Mouse (Mus musculus) hindbrain, embryonic 14.5 days (tissue): ENCODE measurements at regions not wholly inside any gene's neighbourhood (a gene's known extent, or its start where the extent isn't known, plus 50 kb on each side); places are given as distances from the start of the nearest gene placed in this dataset.

ENCODE experiments used
- ATAC-seq: fragments of 200-750 bp; cut with Nextera tagmentation; 2 replicates; pipeline ENCODE4 v1.8.0; 2017; ENCODE audit warnings: moderate number of reproducible peaks, mild to moderate bottlenecking, moderate TSS enrichment, moderate library complexity; ENCODE audit not compliant: low FRiP score
- DNase-seq: peaks from one replicate; pipeline ENCODE4 v3.0.0-alpha.2; 2015; ENCODE audit warnings: low spot score
- H3K27ac ChIP-seq: fragments of 300-500 bp; sonication (generic); 2 replicates; pipeline ENCODE4 v1.5.1; 2014; ENCODE audit warnings: mild to moderate bottlenecking, moderate library complexity
- H3K27me3 ChIP-seq: fragments of 300-500 bp; sonication (generic); 2 replicates; pipeline ENCODE4 v1.6.1; 2014; ENCODE audit warnings: mild to moderate bottlenecking, low read length, mixed read lengths; ENCODE audit not compliant: control insufficient read depth, insufficient read depth
- H3K36me3 ChIP-seq: fragments of 300-500 bp; sonication (generic); replicated peaks from 2 replicates; pipeline ENCODE4 v1.6.1; 2014; ENCODE audit not compliant: control insufficient read depth, insufficient read depth
- H3K4me1 ChIP-seq: fragments of 300-500 bp; sonication (generic); replicated peaks from 2 replicates; pipeline ENCODE4 v1.6.1; 2014; ENCODE audit warnings: antibody characterized with exemption, low read length, mixed read lengths; ENCODE audit not compliant: control insufficient read depth, insufficient read depth
- H3K4me2 ChIP-seq: fragments of 300-500 bp; sonication (generic); replicated peaks from 2 replicates; pipeline ENCODE4 v1.6.1; 2014; ENCODE audit warnings: mild to moderate bottlenecking, moderate library complexity
- H3K4me3 ChIP-seq: fragments of 300-500 bp; sonication (generic); replicated peaks from 2 replicates; pipeline ENCODE4 v1.5.1; 2014; ENCODE audit warnings: mild to moderate bottlenecking, low read length
- H3K9ac ChIP-seq: fragments of 300-500 bp; sonication (generic); 2 replicates; pipeline ENCODE4 v1.6.1; 2014
- H3K9me3 ChIP-seq: fragments of 300-500 bp; sonication (generic); 2 replicates; pipeline ENCODE4 v1.6.1; 2016; ENCODE audit warnings: low read length; ENCODE audit not compliant: control insufficient read depth
- WGBS: fragments of 180-500 bp; shearing (Covaris S2); extraction: QIAGEN DNeasy Blood & Tissue Kit; methylation state at CpG from one replicate; pipeline ENCODE4 v1.1.7; 2014; 5-methylcytosine and 5-hydroxymethylcytosine counted together

DNA sequence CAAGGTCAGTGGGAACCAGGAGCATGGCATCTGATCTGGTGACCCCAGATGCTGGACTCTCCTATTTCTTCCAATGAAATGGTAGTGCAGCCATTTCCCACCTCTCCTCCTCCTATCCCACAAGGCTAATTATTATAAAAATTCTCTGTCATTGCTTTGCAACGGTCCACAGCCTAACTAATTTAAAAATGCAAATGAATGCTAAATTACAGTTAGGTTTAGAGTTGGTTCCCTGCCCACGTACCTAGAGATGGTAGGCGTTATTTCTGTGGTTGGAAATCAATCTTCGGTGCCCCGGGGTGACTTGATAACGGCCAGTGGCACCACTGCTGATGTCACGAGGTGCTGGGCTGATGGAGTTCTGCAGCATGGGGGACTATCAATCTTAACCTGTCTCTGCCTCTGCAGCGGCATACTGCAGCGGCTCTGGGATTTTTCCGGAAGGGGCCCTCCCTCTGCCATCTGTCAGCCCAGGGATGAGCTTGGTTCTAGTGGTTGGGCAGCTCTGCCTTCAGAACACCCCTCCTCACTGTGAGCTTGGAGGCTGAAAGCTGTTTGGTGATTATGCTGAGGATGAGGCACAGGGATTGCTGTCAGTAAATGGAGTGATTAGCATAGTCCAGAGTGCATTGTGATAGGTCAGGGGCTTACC is 66.5 kb downstream of the Nmur2 start:
- H3K9me3 ChIP-seq: no peaks in the 10 kb centered on the region
- 39% methylated on average over 10 of the region's 10 CpGs for WGBS
- 0 out of 2 replicates have a peak overlapping the region, but pooled peaks have one; percentile 6 for H3K4me2 ChIP-seq
- DNase-seq (peak; percentile 54), ATAC-seq (peak; percentile 77; the same call in 1 of the 2 replicates)
- no peak overlapping the region for H3K9ac ChIP-seq
- no peak overlapping the region for H3K4me3 ChIP-seq
- no peaks in the 10 kb centered on the region for H3K36me3 ChIP-seq
- H3K27ac ChIP-seq: peak overlapping the region; percentile 30
- no peaks in the 10 kb centered on the region for H3K27me3 ChIP-seq
- H3K4me1 ChIP-seq: peaks cover 6% of the 10 kb centered on the region; the same call in 1 of the 2 replicates

DNA sequence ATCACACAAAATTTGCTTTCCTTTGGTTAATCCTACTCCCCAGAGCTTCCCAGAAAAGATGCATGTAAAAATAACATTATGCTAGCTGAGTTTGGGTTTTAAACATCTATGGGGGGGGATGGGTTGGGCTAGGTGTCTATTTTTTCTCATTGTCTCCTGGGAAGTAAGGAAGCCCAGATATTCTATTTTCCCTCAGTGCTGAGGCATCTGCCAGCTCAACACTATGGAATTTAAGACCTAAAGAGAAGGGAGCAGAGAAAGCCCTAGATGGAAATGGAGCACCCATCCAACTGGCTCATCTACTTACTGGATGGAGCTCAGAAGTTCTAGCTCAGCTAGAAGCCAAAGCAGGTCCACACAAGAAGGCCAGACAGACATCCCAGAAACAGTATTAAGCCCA is 74.2 kb downstream of the Nmur2 start:
- Histone ChIP-seq H3K4me3 (no peak overlapping the region), H3K27me3 (no peaks in the 10 kb centered on the region), H3K36me3 (no peaks in the 10 kb centered on the region), H3K4me1 (no peaks in the 10 kb centered on the region), H3K27ac (no peak overlapping the region), H3K9ac (no peak overlapping the region), H3K9me3 (no peaks in the 10 kb centered on the region), H3K4me2 (no peak overlapping the region)
- DNase-seq: no peak
- ATAC-seq: no peak

DNA sequence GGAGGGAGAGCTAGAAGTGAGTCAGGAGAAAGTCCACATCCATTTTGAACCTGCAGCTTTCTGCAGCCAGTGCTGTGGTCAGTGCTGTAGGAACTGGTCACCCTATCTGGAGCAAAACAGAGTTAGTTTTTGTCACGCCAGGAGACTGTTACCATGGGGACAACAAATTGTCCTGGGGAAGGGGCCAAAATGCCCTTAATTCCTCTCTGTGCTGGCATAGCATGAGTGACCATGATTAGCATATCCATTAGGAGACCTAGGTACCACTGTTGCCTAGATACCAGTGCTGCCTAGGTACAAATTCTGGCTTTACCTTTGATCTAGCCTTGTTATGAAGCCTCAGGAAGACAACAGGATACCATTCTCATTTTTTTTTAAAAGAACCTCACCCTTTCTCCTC is 82.4 kb downstream of the Nmur2 start:
- no peaks in the 10 kb centered on the region for H3K36me3 ChIP-seq
- ATAC-seq (no peak), DNase-seq (peak; percentile 37)
- H3K4me3 ChIP-seq: no peak overlapping the region
- peaks cover 3% of the 10 kb centered on the region; the same call in 1 of the 2 replicates for H3K4me1 ChIP-seq
- no peaks in the 10 kb centered on the region for H3K27me3 ChIP-seq
- no peak overlapping the region for H3K4me2 ChIP-seq
- 6% methylated on average over 1 of the region's 1 CpGs for WGBS
- H3K9me3 ChIP-seq: no peaks in the 10 kb centered on the region
- no peak overlapping the region for H3K27ac ChIP-seq
- no peak overlapping the region for H3K9ac ChIP-seq

DNA sequence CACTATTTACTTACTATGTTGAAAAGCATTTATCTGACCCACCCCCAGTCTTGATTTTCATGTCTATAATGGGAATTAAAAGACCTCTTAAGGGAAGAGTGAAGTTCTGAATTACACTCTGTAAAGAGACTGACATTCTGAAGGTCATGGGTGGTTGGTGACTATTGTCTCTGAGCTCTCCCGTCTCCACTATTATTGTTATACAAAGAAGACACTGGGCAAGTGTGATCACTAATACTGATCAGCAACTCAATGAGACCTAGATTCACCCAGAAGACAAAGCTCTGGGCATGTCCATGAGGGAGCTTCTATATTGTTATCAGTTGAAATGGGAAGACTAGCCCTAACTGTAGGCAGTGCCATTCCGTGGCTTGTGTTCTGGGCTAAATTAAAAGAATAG is 83.5 kb downstream of the Nmur2 start:
- Histone ChIP-seq H3K4me2 (no peak overlapping the region), H3K4me3 (no peak overlapping the region), H3K9me3 (no peaks in the 10 kb centered on the region), H3K27ac (no peak overlapping the region), H3K4me1 (peaks cover 3% of the 10 kb centered on the region; the same call in 1 of the 2 replicates), H3K27me3 (no peaks in the 10 kb centered on the region), H3K36me3 (no peaks in the 10 kb centered on the region), H3K9ac (no peak overlapping the region)
- DNase-seq (no peak), ATAC-seq (no peak)
- WGBS: 39% methylated on average over 2 of the region's 2 CpGs

DNA sequence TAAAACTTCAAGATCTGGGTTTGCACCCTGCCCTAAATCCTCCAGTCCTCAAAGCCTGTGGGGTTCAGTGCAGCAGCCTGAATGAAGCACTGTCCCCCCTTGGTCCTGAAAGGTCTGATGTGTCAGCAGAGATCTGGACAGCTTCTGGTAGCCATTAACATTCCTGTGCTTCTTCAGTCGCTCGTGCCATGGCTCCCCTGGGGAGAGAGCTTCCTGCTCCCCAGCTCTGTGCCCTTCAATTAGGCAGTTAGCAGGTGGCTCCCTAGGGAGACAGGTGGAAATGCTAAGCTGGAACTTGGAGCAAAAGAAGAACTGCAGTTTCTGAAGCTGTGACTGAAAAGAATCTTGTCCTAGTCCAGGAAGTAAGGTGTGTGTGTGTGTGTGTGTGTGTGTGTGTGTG is 87.1 kb downstream of the Nmur2 start:
- peaks cover 3% of the 10 kb centered on the region; the same call in 1 of the 2 replicates for H3K4me1 ChIP-seq
- H3K9ac ChIP-seq: no peak overlapping the region
- no peaks in the 10 kb centered on the region for H3K27me3 ChIP-seq
- no peak overlapping the region for H3K4me2 ChIP-seq
- no peak overlapping the region for H3K4me3 ChIP-seq
- H3K9me3 ChIP-seq: no peaks in the 10 kb centered on the region
- 16% methylated on average over 2 of the region's 2 CpGs for WGBS
- DNase-seq (no peak), ATAC-seq (no peak)
- no peak overlapping the region for H3K27ac ChIP-seq
- H3K36me3 ChIP-seq: no peaks in the 10 kb centered on the region

DNA sequence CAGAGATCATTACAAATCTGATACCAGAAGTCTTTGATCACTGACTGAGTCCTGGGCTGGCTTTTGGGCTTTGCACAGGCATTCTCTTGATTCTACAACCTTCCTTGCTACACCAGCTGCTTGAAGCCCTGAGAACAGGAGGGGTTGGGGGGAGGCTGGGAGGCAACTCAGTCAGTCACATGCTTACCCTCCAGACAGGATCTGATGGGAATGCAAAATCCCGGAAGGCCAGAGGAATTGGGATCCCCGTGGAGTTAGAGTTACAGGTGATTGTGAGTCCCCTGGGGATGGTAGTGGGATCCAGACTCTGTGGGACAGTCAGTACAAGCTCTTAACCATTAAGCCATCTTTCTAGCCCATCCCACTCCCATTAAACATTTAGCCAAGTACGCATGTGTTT is 91.2 kb downstream of the Nmur2 start:
- Histone ChIP-seq H3K4me2 (no peak overlapping the region), H3K27me3 (no peaks in the 10 kb centered on the region), H3K4me1 (0 out of 2 replicates have a peak, but pooled peaks cover 6% of the 10 kb centered on the region), H3K27ac (no peak overlapping the region), H3K36me3 (no peaks in the 10 kb centered on the region), H3K9ac (no peak overlapping the region), H3K9me3 (no peaks in the 10 kb centered on the region), H3K4me3 (no peak overlapping the region)
- DNase-seq (no peak), ATAC-seq (no peak)
- WGBS: 78% methylated on average over 3 of the region's 3 CpGs

- H3K4me1 ChIP-seq: peaks cover 6% of the 10 kb centered on the region; the same call in 1 of the 2 replicates
- no peaks in the 10 kb centered on the region for H3K36me3 ChIP-seq
- 16% methylated on average over 9 of the region's 9 CpGs for WGBS
- H3K4me3 ChIP-seq: no peak overlapping the region
- no peak overlapping the region for H3K4me2 ChIP-seq
- no peak for DNase-seq
- no peak overlapping the region for H3K9ac ChIP-seq
- H3K27ac ChIP-seq: 0 out of 2 replicates have a peak overlapping the region, but pooled peaks have one; percentile 32
- no peaks in the 10 kb centered on the region for H3K27me3 ChIP-seq
- ATAC-seq: no peak
- no peaks in the 10 kb centered on the region for H3K9me3 ChIP-seq
Observed at GRCm38 (mm10) chr11:55946629-55947240, 94.1 kb downstream of the Nmur2 start.

GRCm38 (mm10) chr11:55946028-55946427 is 94.8 kb downstream of the Nmur2 start:
- H3K9ac ChIP-seq: no peak overlapping the region
- H3K27me3 ChIP-seq: no peaks in the 10 kb centered on the region
- no peaks in the 10 kb centered on the region for H3K36me3 ChIP-seq
- no peak for ATAC-seq
- no peaks in the 10 kb centered on the region for H3K9me3 ChIP-seq
- H3K4me2 ChIP-seq: no peak overlapping the region
- DNase-seq: no peak
- no peak overlapping the region for H3K4me3 ChIP-seq
- WGBS: 60% methylated on average over 3 of the region's 3 CpGs
- H3K4me1 ChIP-seq: peaks cover 6% of the 10 kb centered on the region; the same call in 1 of the 2 replicates
- no peak overlapping the region for H3K27ac ChIP-seq

GRCm38 (mm10) chr11:55939983-55940382 is 100.8 kb downstream of the Nmur2 start:
- no peak for DNase-seq
- Histone ChIP-seq H3K36me3 (no peaks in the 10 kb centered on the region), H3K4me3 (no peak overlapping the region), H3K27ac (no peak overlapping the region), H3K27me3 (no peaks in the 10 kb centered on the region), H3K9ac (no peak overlapping the region), H3K4me2 (no peak overlapping the region), H3K4me1 (no peaks in the 10 kb centered on the region; the same call in 1 of the 2 replicates), H3K9me3 (no peaks in the 10 kb centered on the region)
- 95% methylated on average over 2 of the region's 2 CpGs for WGBS
- no peak for ATAC-seq
